Mouse (Mus musculus): Measurements from ENCODE around the gene Gclc.

- TF ChIP-seq EP300 (IDR thresholded peaks at IDR 0.05; ENCODE audit: low read length), result no peak
- TF ChIP-seq MAFK (IDR thresholded peaks at IDR 0.05; ENCODE audit: insufficient replicate concordance, low read length), result no peak
- peak in 1 of 2 experiments; percentile 79; a peak in 2 of 4 replicates for TF ChIP-seq CTCF (conservative IDR thresholded peaks at IDR 0.05 in 1 of 2, IDR thresholded peaks at IDR 0.05 in 1 of 2; ENCODE audit: low read depth in 2 of 2, low read length in 2 of 2)
- no peak for TF ChIP-seq POLR2AphosphoS2 (IDR thresholded peaks at IDR 0.05; ENCODE audit: low read depth, low read length)
Measured at GRCm38 (mm10) chr9:77781453-77782163, 27.3 kb downstream of the Gclc start.
